Mouse (Mus musculus) skeletal muscle tissue, adult 2 months (tissue): ENCODE results near the gene Acoxl.

Experiments used
- DNase-seq: peaks from one replicate; pipeline ENCODE4 v3.0.0-alpha.2; 2012; ENCODE audit warnings: low read depth, low spot score

Gene Acoxl

DNA sequence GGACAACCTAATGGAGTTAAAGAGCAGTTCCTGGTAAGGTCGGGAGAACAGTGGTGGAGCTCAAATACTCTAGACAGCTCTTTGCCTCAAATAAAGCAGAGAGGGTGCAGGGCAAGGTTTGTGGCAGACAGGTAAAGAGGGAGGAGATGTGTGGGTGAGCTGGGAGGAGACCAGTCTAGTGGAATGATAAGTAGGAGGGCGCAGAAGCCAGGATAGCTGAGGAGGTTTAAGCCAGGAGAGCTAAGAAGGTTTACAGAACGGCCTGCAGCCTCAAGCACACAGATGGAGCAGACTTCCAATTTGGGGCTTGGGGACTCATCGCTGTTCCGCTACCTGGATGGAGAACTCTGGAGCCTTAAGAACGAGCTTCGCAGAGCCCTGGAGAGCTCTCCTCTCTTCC, at the start of gene Acoxl:
Acoxl (plus strand) TSS at position 301 of the 400 bp plus-strand sequence.
- no peak for DNase-seq

DNA sequence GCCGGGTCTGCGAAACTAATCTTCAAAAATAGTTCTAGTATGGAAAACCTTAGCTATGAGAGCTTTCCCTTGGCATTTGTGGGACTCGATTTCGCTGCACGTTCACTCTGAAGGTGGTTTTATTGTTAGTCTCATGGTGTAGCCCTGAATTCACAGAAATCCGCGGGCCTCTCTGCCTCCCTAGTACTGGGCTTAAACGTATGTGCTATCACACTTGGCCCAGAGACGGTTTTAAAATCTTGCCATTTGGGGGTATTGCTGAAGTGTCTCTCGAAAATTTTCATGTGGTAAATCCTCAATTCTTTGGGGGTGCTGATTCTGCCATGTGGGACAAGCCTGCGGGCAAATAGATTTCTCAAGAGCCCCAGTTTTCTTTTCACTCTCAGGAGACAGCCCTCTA, 49.5 kb upstream of the Acoxl start:
- no peak for DNase-seq

DNA sequence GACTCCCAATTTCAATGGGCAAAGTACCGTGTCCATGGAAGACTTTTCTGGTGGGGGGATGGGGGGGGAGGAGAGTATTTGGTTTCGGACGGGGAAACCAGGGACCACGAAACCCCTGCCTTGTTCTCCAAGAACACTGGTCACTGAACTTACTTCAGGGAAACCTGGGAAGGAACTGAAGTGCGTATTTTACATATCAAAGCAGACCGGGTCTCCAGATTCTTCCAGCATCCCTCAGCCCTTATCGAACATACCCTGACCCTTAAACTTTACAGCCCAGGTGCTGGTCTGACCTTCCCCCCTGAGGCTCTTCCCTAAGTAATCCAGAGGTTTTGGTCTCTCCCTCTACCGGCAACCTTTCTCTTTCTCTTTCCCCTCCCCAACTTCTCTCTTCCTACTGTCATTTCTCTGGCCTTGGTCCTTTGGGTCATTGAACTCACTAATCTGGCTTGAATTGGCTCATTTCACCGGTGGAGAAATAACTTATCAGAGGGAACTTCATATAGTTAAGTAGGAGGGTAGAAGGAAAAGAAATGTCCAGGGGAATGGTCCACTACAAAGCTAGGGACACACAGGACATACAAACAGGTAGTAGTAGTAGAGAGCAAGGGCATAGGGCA, 48.9 kb upstream of the Acoxl start:
- DNase-seq, result no peak

DNA sequence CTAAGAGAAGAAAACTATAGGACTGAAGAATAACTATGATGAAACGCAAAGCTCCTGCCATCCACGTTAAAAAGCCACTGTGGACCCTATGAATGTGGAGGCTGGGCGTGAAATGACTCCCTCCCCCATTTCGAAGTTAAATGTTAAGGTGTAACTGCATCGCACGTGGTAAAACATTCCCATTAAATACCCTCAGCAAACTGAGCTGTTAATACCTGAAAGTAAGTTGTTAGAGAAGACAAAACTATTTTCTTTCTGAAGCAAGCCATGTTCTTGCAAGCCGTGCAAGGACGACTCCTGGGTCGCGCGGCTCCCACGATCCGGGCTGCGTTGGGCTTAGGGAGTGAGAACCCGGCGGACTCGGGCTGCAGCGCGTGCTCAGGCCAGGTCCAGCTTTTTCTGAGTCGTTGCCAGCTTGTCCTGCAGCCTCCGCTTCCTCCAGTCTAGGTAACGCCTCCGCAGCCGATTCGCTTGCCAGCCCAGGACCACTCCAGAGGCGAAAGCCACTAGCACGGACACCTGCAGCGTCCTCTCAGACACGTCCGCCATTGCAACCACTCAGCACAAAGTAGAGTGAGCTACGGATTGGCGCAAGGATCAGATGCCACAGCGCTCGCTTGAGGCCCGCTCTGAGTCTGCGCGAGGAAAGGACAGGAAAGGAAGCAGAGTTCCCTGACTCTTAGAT, 46.6 kb upstream of the Acoxl start, which contains the start of gene Mtln:
Mtln (minus strand) TSS at position 570 of the 685 bp plus-strand sequence.
- DNase-seq, result peak; percentile 87

DNA sequence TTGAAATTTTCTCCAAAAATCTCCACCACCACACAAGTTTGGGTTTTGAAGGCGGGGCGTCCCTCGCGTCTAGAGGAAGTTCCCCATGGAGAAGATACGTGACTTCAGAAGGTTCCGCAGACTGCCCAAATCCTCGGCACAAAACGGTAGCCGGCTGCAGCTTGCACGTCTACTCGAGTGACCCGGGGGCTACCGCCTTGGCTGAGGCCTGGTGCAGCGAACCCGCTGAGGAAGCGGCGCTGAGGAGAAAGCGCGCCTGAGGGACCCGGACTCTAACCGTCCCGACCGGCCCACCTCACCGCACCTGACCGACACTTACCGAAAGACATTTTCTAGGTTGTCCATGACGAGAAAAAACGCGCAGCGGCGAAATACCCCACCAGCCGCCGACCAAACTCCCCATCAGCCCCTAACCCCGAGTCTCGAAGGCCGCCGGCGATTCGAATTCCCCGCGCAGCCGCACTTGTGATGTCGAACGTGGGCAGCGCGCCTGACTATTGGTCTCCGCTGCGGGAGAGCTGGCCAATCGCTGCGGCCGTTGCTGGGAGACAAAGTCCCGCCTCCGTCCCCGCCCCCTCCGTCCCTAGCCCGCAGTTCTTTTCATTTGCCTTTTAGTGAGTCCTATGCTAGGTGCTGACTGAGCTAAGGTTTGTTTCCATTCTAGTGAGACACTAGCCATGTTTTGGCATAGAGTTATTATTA, 7.1 kb upstream of the Acoxl start, which contains the start of gene Bub1:
Bub1 (minus strand) TSS at position 465 of the 702 bp plus-strand sequence.
- DNase-seq, result peak; percentile 90

DNA sequence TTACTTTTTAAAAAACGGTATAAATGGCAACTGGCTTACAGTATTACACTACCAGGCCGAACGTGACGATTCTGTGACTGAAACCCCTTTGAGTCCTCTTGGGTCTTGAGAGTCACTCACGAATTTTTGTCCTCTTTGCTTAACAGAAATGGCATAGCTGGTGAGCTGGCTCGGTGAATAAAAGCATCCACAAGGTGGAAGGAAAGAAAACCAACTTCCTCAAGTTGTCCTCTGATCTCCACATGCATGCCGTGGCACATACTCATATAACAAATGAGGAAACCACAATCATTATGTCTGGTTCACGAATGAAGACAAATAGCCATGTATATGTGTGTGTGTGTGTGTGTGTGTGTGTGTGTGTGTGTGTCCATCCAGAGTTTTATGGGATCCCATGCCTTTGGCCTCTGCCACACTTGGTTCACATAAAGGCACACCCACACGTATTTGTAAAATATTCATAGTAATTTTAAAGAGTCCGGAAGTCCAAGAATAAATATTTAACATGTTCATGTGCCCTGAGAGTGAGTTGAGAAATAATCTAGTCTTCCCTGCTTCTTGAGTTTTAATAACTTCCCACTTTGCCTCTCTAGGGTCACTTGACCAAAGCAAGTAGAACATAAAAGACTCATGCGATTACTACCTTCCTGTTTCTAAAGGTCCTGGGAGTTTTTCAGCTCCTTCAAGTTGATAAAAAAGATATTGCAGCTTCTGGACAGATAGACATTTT, 6.4 kb upstream of the Acoxl start:
- no peak for DNase-seq

DNA sequence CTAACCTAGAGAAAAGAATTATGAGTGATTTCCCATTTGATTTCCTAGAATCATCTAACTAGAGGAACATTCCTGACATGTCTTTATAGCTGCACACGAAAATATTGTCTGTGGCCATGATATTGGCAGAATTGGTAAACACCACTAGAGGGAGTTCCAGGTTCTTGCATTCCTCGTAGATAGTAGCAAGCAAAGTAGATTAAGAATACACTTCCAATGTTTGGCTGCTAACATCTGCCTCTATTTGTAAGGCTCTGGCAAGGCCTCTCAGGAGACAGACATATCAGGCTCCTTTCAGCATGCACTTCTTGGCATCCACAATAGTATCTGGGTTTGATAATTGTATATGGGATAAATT, 5.9 kb upstream of the Acoxl start:
- DNase-seq, result no peak

DNA sequence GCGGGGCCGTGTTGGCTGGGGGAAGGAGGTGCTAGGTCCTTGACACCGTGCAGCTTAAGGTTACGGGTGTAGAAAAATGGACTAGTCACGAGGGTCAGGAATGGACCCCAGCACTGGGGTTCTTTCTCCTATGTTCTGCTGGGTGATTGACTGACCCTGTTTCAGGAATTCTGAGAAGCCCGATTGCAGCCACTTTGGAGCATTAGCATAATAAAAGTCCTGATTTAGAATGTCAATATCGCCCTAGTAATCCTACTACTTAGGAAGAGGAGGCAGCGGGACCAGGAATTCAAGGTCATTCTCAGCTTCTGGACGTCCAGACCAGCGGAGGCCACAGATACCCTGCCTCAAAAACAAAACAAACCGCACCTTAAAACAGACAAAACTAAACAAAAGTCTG, 749 bp downstream of the Acoxl start:
- no peak for DNase-seq

DNA sequence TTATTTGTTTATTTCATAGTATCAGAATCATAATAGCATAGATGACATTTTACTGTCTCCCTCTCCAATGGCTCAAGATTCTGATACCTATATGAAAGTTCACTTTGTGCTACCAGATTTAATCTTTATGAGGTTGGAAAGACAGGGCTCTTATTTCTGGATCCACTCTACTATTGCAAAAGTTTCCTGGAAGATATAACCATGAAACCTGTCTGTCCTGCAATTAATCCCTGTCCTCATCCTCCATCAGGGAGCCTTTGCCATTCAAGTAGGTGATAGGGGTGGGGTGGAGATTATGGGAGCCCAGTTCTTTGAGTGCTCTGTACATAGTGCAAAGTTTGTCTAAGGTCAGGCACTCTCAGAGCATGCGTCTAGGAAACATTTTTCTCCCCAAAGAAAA, 2.7 kb downstream of the Acoxl start:
- no peak for DNase-seq

DNA sequence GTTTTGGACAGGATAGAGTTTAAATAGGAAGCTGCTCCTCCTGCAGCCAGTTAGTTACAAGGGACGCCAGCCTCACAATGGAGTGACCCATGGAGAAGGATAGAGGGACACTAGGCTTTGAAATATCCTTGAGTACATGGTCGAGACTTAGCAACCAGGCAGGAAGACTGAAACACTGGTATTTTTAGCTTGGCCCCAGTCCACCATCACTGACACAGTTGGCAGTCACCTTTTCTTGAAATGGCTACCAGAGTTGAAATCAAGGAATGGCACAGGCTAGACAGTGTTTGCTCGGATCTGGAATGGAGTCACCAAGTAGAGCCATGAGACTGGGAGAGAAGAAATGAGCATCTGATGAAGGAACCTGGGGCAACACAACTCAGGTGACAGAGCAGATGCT, 3.7 kb downstream of the Acoxl start:
- no peak for DNase-seq

DNA sequence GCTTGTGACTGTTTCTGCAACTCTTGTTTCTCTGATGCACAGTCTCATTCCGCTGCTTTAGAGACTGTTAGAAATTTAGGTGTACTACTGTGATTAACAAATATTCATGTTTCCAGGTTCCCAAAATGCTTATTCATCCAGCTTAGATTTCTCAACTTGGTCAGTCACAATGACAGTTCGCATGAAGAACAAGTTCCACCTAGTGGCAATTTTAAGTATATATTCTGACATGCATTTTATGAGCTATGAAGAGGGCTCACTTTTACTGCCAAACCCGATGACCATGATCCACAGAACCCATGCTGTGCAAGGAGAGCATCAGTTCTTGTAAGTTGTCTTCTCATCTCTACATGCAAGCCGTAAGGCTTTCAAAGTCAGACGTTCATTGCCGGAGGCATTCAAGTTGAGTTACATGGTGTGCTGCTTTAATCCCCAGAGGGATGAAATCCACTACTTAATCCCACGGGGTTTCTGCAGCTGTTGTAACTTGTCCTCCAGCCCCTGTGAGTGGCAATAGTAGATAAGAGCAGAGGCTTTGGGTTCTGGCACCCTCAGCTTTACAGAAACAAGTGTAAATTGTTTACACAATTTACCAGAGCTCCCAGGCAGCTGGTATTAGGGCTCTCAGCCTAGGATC, 6.8 kb downstream of the Acoxl start:
- peak; percentile 34 for DNase-seq

DNA sequence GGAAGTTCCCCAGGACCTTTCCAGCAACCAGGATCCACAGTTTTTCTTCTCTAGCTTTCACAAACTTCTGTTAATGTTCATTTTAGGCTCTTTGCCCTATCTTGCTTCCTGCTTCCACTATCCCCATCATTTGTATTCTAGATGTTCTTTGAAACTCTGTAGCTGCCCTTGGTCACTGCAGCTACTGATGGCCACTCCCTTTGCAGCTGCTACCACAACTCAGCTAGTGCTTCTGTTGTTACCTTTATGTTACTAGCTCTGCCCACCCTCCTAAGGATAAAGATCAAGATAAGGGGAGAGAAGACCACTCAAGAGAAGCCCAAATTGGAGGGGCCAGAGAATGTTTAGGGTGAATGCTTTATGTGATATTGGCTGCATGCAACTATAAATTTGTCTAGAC, 7.3 kb downstream of the Acoxl start:
- DNase-seq, result no peak

DNA sequence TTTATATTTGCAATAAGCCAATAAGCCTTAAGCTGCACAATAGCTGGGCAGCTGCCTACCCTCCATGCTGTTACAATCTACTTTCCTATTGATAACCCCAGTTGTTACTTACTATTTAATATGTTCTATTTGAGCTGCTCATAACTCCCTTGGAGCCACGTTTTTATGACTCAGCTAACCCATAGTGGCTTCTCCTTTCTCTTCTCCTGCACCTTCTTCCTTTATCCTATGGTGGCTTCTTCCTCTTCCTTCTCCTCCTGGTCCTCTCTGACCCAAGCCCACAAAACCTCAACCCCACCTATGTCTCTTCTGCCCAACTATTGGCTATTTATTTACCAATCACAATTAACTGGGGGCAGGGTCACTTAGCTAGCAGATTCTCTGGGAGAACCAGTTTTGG, 7.9 kb downstream of the Acoxl start:
- no peak for DNase-seq

DNA sequence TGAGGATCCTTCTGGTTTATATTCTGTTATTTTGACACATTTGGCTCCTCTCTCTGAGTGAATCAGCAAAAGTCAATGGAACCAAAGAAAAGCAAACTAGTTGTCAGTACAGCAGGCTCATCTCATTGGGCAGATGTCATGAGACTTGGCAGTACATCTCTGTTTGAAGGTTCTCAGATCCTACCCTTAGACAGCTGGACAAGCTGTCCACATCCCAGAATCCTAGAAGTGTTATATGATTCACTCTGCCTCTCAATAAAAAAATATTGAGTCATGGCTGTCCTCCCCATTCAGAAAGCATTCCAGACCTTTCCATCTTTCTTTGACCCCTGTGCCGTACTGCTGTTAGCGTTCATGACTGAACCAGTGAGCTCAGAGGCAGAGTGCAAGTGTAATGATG, 11.7 kb downstream of the Acoxl start:
- DNase-seq, result peak; percentile 23

DNA sequence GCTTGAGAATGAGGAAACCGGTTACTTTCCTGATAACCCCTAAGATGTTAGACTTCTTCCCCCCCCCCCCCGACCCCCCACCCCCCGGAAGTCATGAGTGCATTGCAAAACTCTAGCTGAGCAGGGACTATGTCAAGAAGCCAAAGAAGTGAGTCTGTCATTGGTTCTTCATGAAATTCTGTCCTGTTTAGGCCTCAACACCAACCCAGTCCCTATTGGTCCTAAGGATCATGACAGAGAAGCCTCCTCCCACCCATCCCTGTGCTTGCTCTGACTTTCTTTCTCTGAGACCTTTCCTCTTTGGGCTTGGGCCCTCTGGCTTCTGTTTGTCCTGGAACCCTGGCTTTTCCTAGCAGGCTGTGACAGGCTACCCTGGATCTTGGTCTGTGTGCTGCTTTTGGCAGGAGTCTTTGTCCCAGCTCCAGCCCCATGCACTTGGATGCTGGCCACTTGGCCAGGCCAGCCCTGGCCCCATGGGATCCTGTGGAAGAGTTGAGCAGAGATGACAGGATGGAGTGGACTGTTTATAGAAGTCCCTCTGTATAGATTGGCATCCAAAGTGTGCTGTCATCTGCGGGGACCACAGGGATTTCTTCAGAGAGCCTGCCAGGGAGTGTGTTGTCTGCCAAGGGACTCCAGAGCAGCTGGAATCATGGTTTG, 15.8 kb downstream of the Acoxl start:
- peak; percentile 90 for DNase-seq

DNA sequence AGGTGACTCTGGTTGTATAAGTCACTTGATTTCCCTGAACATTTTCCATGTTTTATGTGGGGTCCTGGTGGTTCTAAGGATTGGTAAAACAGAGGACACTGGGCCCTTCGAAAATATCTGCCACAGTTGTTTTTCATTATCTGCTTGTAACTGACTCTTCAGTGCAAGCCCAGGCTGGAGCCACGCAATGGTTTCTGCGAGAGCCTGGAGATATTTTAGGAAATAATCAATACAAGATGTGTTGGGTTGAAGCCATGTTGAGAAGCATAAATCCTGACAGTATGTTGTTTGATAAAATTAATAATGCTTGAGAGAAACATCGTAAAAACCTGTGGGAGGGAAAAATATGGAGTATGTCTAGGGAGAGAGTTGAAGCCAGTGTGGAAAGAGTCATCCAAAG, 25.7 kb downstream of the Acoxl start:
- no peak for DNase-seq

DNA sequence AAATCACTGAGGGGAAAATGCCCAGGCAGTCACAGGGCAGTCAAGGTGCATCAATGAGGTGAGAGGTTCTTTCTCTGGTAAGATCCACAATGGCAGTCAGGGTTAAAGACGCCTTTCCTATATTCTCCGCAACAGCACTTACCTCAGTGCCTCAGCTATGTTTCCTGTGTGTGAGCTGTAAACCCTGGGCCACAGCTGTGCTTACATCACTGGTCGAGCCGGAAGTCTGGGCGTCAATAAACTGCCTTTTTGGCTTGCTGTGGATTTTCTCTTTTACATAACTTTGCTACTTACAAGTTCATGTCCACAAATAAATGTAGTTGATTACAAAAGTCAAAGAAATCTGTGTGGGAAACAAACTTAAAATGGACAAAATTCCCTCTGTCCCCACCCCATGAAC, 42.4 kb downstream of the Acoxl start:
- no peak for DNase-seq

DNA sequence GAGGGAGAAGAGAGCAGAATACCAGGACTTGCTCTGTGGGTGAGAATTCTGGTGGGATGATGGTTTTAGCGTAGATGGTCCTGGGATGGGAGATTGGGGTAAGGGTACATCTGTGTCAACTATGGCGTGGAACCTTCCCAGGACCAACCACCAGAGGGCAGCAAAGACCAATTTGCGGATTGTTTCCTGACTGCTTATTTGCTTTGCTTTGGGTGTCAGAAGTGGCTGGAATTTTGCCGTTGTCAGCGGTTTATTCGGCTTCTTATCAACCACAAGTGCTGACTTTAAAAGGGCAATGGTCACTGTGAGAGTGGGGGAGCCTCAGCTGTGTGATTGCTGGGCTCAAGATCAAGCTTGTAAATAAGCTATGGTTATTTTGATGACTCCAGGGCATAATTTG, 50.8 kb downstream of the Acoxl start:
- DNase-seq, result peak; percentile 66

DNA sequence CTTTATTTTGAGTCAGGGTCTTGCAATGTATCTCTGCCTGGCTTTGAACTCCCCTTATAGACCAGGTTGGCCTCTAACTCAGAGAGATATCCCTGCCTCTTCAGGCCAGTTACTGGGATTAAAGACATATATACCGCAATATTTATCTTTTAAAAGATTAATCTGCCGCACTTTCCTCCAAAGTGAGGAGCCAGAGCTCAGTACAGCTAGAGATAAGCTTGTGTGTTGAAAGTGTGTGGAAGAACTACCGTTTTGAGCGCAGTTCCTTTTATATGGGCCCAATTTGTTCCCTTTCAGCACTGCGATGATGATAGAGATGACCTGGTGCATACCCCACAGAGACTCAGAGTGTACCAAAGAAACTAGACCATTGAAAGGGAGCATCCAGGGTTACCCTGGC, 51.3 kb downstream of the Acoxl start:
- DNase-seq, result no peak

DNA sequence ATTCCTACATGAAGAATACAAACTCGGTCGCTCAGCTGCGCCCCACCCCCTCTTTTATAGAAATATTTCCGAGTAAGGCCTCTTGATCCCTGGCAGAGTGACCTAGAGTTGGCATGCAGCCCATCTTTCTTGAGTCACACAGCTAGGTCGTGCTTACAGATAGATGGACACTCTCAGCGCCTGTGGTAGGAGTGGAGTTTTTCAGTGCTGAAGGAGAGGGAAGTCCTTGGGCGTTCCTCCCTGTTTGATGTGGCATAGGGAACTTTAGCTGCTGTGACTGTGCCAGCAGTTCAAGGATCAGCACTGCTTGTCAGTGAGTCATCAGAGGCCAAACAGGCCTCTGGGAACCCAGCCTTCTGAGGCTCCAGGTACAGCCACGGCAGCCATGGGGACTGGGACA, 51.9 kb downstream of the Acoxl start:
- peak; percentile 58 for DNase-seq

DNA sequence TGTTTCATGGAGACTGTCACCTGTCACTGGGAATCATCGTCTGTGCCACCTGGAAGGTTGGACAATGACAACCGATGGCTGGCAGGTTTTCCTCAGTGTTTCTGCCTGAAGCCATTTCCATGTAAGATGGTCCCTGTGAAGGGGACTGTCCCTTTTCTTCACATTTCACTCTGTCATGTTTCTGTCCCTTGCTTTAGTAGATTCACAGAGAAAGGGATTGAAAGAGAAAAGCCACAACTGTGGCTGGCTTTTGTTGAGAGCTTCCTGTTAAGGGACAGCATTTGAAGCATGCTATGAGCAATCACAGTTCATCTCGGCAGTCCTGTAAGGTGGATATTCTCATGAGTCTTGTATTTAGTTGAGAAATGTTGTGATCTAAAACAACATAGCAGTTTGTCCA, 52.4 kb downstream of the Acoxl start:
- DNase-seq, result no peak
